Mouse (Mus musculus) liver, embryonic 14.5 days (tissue): ENCODE results near the gene Baz2b.

Experiments
- CTCF ChIP-seq: IDR thresholded peaks from 2 replicates; pipeline ENCODE4 v1.5.1; 2016; ENCODE audit warnings: antibody characterized with exemption, low read depth, control low read depth
- EP300 ChIP-seq: IDR thresholded peaks from 2 replicates; pipeline ENCODE4 v1.6.1; 2016; ENCODE audit warnings: antibody characterized with exemption, low read depth

GRCm38 (mm10) chr2:60049889-60050288, 159.8 kb downstream of the Baz2b start:
- TF ChIP-seq CTCF (no peak), EP300 (no peak)
